Mouse (Mus musculus) right cerebral cortex, postnatal 10 days (tissue): ENCODE data around the gene Pkd1l3.

Experiments
- DNase-seq, 2 experiments: peaks; one replicate each; pipeline ENCODE4 v3.0.0; 2021; ENCODE audit warnings: low spot score in 2 of 2

Gene Pkd1l3

GRCm38 (mm10) chr8:109697754-109698153 is 83.4 kb downstream of the Pkd1l3 start:
- no peak for DNase-seq

GRCm38 (mm10) chr8:109698477-109698876 is 84.2 kb downstream of the Pkd1l3 start:
- no peak for DNase-seq

- no peak for DNase-seq
These were observed 90.4 kb downstream of the Pkd1l3 start for GRCm38 (mm10) chr8:109704565-109705319.

- DNase-seq = peak; percentile 96
These were observed 91.2 kb downstream of the Pkd1l3 start, which contains the start of gene Zfp821 for GRCm38 (mm10) chr8:109705320-109706075. Zfp821 (plus strand) TSS chr8:109705546.

GRCm38 (mm10) chr8:109706076-109706873 is 92.0 kb downstream of the Pkd1l3 start:
- DNase-seq = peak; percentile 37 to 54

- peak; percentile 75 to 82 for DNase-seq
These were observed 92.5 kb downstream of the Pkd1l3 start for GRCm38 (mm10) chr8:109706874-109707237.

GRCm38 (mm10) chr8:109707921-109708320 is 93.6 kb downstream of the Pkd1l3 start:
- no peak for DNase-seq

GRCm38 (mm10) chr8:109712521-109712920 is 98.2 kb downstream of the Pkd1l3 start:
- DNase-seq = peak in 1 of 2 experiments; percentile 40

- no peak for DNase-seq
These were observed 100.6 kb downstream of the Pkd1l3 start for GRCm38 (mm10) chr8:109714961-109715360.
